Mouse (Mus musculus) kidney, adult 2 months (tissue): ENCODE measurements around the gene Cfap44.

Experiments
- CTCF ChIP-seq: fragments of 200-500 bp; conservative IDR thresholded peaks from 2 replicates; pipeline ENCODE4 v1.5.1; 2011; ENCODE audit warnings: low read depth, mild to moderate bottlenecking, control low read depth, low read length, moderate library complexity, mixed read lengths; ENCODE audit not compliant: insufficient read depth, insufficient read length
- POLR2A ChIP-seq: fragments of 200-500 bp; IDR thresholded peaks from one replicate; pipeline ENCODE4 v1.6.1; 2011; ENCODE audit warnings: low read depth, low read length, control low read depth

GRCm38 (mm10) chr16:44501783-44502182, 107.2 kb downstream of the Cfap44 start:
- TF ChIP-seq CTCF (no peak), POLR2A (no peak)
